ENCODE assay signal across 21 mouse cellular contexts in genomic region chr14:96690923-96691322, GRCm38 (mm10).
DNase-seq lines count a peak whose midpoint lies in the region; ATAC-seq and TF ChIP-seq lines count a peak whose summit lies in the region.
"Had no signal": no experiment of that assay in that cellular context is flagged by ENCODE, and none has a peak within 500 bp of the region (broad histone marks: within the 10 kb centered on the region; RNA-seq: fewer than 3 reads in every experiment).

No protein-coding gene starts in this region.

- no peak for TF ChIP-seq CTCF in midbrain, postnatal 0 days (IDR thresholded peaks at IDR 0.05)
- TF ChIP-seq CTCF in Patski (IDR thresholded peaks at IDR 0.05) = no peak

- peak; percentile 19; the same call in 1 of the 2 replicates for ATAC-seq in heart, embryonic 13.5 days (ENCODE audit: extremely low read depth, insufficient number of reproducible peaks, low FRiP score, low TSS enrichment)
- no peak for ATAC-seq in heart, embryonic 12.5 days (ENCODE audit: insufficient number of reproducible peaks, low FRiP score)
- ATAC-seq in midbrain, embryonic 11.5 days (ENCODE audit: low FRiP score) = peak; percentile 63; the same call in 1 of the 2 replicates
- ATAC-seq in midbrain, postnatal 0 days (ENCODE audit: low FRiP score) = no peak
- ATAC-seq in Patski = peak; percentile 87
- ATAC-seq: activated CD4-positive, CD25-positive, alpha-beta regulatory T cell, adult 4 months; CD4-positive, CD25-positive, alpha-beta regulatory T cell, adult 4 months had no signal

- H3K4me1 ChIP-seq in heart, embryonic 13.5 days = no peaks in the 10 kb centered on the region
- H3K4me1 ChIP-seq in heart, embryonic 12.5 days (replicated peaks) = no peaks in the 10 kb centered on the region
- no peaks in the 10 kb centered on the region for H3K4me1 ChIP-seq in midbrain, embryonic 11.5 days (ENCODE audit: control insufficient read depth, insufficient read depth, low read length)
- H3K4me1 ChIP-seq in midbrain, postnatal 0 days (ENCODE audit: insufficient read depth, low read length) = no peaks in the 10 kb centered on the region

- no peak for DNase-seq in midbrain, embryonic 11.5 days (ENCODE audit: low spot score, missing footprints)
- DNase-seq in midbrain, postnatal 0 days (ENCODE audit: low spot score) = no peak
- DNase-seq in Patski (ENCODE audit: low read depth, low spot score) = no peak
- no peak for DNase-seq in neural tube, embryonic 10.5 days (ENCODE audit: extremely low spot score, low spot score)
- DNase-seq: adrenal gland, adult 2 months; adrenal gland, adult 8-10 months; adrenal gland, postnatal 10 days; adrenal gland, postnatal 14 days; adrenal gland, postnatal 25 days; adrenal gland, postnatal 36 days; B cell, adult 2 months; cerebellum, adult 11 months; cerebellum, adult 11-12 months; cerebellum, adult 18-20 months; cerebellum, adult 2 months had no signal

- H3K9ac ChIP-seq in heart, embryonic 13.5 days = no peak overlapping the region
- H3K9ac ChIP-seq in heart, embryonic 12.5 days = no peak overlapping the region
- no peak overlapping the region for H3K9ac ChIP-seq in midbrain, embryonic 11.5 days (ENCODE audit: low read length)
- H3K9ac ChIP-seq in midbrain, postnatal 0 days (replicated peaks; ENCODE audit: low read length, poor library complexity, severe bottlenecking) = no peak overlapping the region

- H3K36me3 ChIP-seq in heart, embryonic 13.5 days = no peaks in the 10 kb centered on the region
- H3K36me3 ChIP-seq in heart, embryonic 12.5 days = no peaks in the 10 kb centered on the region
- H3K36me3 ChIP-seq in midbrain, embryonic 11.5 days (ENCODE audit: control insufficient read depth, insufficient read depth, low read length) = no peaks in the 10 kb centered on the region
- no peaks in the 10 kb centered on the region for H3K36me3 ChIP-seq in midbrain, postnatal 0 days (ENCODE audit: insufficient read depth, low read length)
- H3K36me3 ChIP-seq: G1E had no signal

- CTCF ChIA-PET in Patski (lab: Charles Lee) = interaction anchor here (1.1 kb wide), 1 partner anchor 12 kb away, joined by 3 read pairs; no protein-coding TSS in a partner anchor

- 46% methylated on average over 1 of the region's 1 CpGs for WGBS in heart, embryonic 13.5 days
- WGBS in heart, embryonic 12.5 days = 56% methylated on average over 1 of the region's 1 CpGs
- 45% methylated on average over 1 of the region's 1 CpGs for WGBS in midbrain, embryonic 11.5 days
- 31% methylated on average over 1 of the region's 1 CpGs for WGBS in midbrain, postnatal 0 days

- no peaks in the 10 kb centered on the region for H3K9me3 ChIP-seq in heart, embryonic 13.5 days
- H3K9me3 ChIP-seq in heart, embryonic 12.5 days (replicated peaks) = no peaks in the 10 kb centered on the region
- H3K9me3 ChIP-seq in midbrain, embryonic 11.5 days (ENCODE audit: control insufficient read depth, low read length) = no peaks in the 10 kb centered on the region
- no peaks in the 10 kb centered on the region for H3K9me3 ChIP-seq in midbrain, postnatal 0 days (ENCODE audit: low read length)
- H3K9me3 ChIP-seq: G1E had no signal

- H3K27ac ChIP-seq in heart, embryonic 13.5 days (replicated peaks) = no peak overlapping the region
- H3K27ac ChIP-seq in heart, embryonic 12.5 days (ENCODE audit: poor library complexity, severe bottlenecking) = no peak overlapping the region
- H3K27ac ChIP-seq in midbrain, embryonic 11.5 days (ENCODE audit: low read depth, low read length) = no peak overlapping the region
- no peak overlapping the region for H3K27ac ChIP-seq in midbrain, postnatal 0 days (ENCODE audit: low read depth, low read length)

- no peak overlapping the region for H3K4me3 ChIP-seq in heart, embryonic 13.5 days
- no peak overlapping the region for H3K4me3 ChIP-seq in heart, embryonic 12.5 days
- H3K4me3 ChIP-seq in midbrain, embryonic 11.5 days (ENCODE audit: low read depth, low read length) = no peak overlapping the region
- no peak overlapping the region for H3K4me3 ChIP-seq in midbrain, postnatal 0 days (ENCODE audit: low read depth, low read length)

- H3K27me3 ChIP-seq in heart, embryonic 13.5 days (replicated peaks) = no peaks in the 10 kb centered on the region
- no peaks in the 10 kb centered on the region for H3K27me3 ChIP-seq in heart, embryonic 12.5 days (replicated peaks)
- no peaks in the 10 kb centered on the region for H3K27me3 ChIP-seq in midbrain, embryonic 11.5 days (ENCODE audit: control insufficient read depth, insufficient read depth, low read length)
- H3K27me3 ChIP-seq in midbrain, postnatal 0 days (ENCODE audit: insufficient read depth, low read length) = no peaks in the 10 kb centered on the region
- H3K27me3 ChIP-seq in Patski = no peaks in the 10 kb centered on the region
- H3K27me3 ChIP-seq: CH12.LX had no signal

- in situ Hi-C loops in Patski (cut with MboI; ENCODE audit: low pct_unique_long_range_greater_than_20kb) = no loop called here

- no peak overlapping the region for H3K4me2 ChIP-seq in heart, embryonic 13.5 days
- H3K4me2 ChIP-seq in heart, embryonic 12.5 days = no peak overlapping the region
- H3K4me2 ChIP-seq in midbrain, embryonic 11.5 days = no peak overlapping the region
- H3K4me2 ChIP-seq in midbrain, postnatal 0 days (ENCODE audit: low read depth, low read length, poor library complexity, severe bottlenecking) = no peak overlapping the region

- POLR2A ChIA-PET in Patski (lab: Charles Lee) = no interaction called here

Comparison
In these comparisons a context has a peak if more than half of its experiments do, and no peak if none do; other contexts are left out.
1. ATAC-seq: peak in heart, embryonic 13.5 days (single experiment), midbrain, embryonic 11.5 days (single experiment) and Patski (single experiment); none in heart, embryonic 12.5 days (single experiment) and midbrain, postnatal 0 days (single experiment).